Mouse (Mus musculus) forebrain, embryonic 16.5 days (tissue): ENCODE results near the gene Asb4. TPM values are rescaled to one million over a fixed set of nuclear protein-coding genes. Genes with fewer than 3 reads are reported as not detected.

Source experiments
- ATAC-seq: fragments of 200-750 bp; cut with Nextera tagmentation; 2 replicates; pipeline ENCODE4 v1.8.0; 2017; ENCODE audit warnings: mild to moderate bottlenecking, moderate library complexity
- H3K27ac ChIP-seq: fragments of 300-500 bp; sonication (generic); 2 replicates; pipeline ENCODE4 v1.5.1; 2014; ENCODE audit warnings: low read length, control low read depth
- H3K27me3 ChIP-seq: fragments of 300-500 bp; sonication (generic); replicated peaks from 2 replicates; pipeline ENCODE4 v1.6.1; 2014; ENCODE audit warnings: low read length; ENCODE audit not compliant: control insufficient read depth, insufficient read depth
- H3K36me3 ChIP-seq: fragments of 300-500 bp; sonication (generic); 2 replicates; pipeline ENCODE4 v1.6.1; 2014; ENCODE audit not compliant: control insufficient read depth, insufficient read depth
- H3K4me1 ChIP-seq: fragments of 300-500 bp; sonication (generic); replicated peaks from 2 replicates; pipeline ENCODE4 v1.6.1; 2014; ENCODE audit warnings: low read length; ENCODE audit not compliant: control insufficient read depth, insufficient read depth
- H3K4me2 ChIP-seq: fragments of 300-500 bp; sonication (generic); 2 replicates; pipeline ENCODE4 v1.6.1; 2014; ENCODE audit warnings: mild to moderate bottlenecking, low read length, control low read depth
- H3K4me3 ChIP-seq: fragments of 300-500 bp; sonication (generic); replicated peaks from 2 replicates; pipeline ENCODE4 v1.5.1; 2014; ENCODE audit warnings: mild to moderate bottlenecking, low read length, control low read depth
- H3K9ac ChIP-seq: fragments of 300-500 bp; sonication (generic); replicated peaks from 2 replicates; pipeline ENCODE4 v1.6.1; 2014; ENCODE audit warnings: low read depth, low read length, control low read depth
- H3K9me3 ChIP-seq: fragments of 300-500 bp; sonication (generic); 2 replicates; pipeline ENCODE4 v1.6.1; 2016; ENCODE audit warnings: low read length; ENCODE audit not compliant: control insufficient read depth
- WGBS: fragments of 180-500 bp; shearing (Covaris S2); extraction: QIAGEN DNeasy Blood & Tissue Kit; methylation state at CpG from one replicate; pipeline ENCODE4 v1.1.7; 2014; 5-methylcytosine and 5-hydroxymethylcytosine counted together
- polyA plus RNA-seq: library from polyadenylated mRNA; unstranded; fragments of >200 nt; fragmentation: Nextera tagmentation; extraction: Ambion mirVana; gene quantifications from 2 replicates; pipeline ENCODE4 v1.2.1, GENCODE M21; 2015

Gene Asb4
- polyA plus RNA-seq, 1 experiment from 2014 or later = 16.4 TPM

GRCm38 (mm10) chr6:5365845-5366244, 17.3 kb upstream of the Asb4 start:
- H3K9me3 ChIP-seq = no peaks in the 10 kb centered on the region
- H3K9ac ChIP-seq = no peak overlapping the region
- H3K27ac ChIP-seq = no peak overlapping the region
- ATAC-seq = no peak
- H3K4me3 ChIP-seq = no peak overlapping the region
- H3K4me2 ChIP-seq = no peak overlapping the region
- H3K27me3 ChIP-seq = no peaks in the 10 kb centered on the region
- no peaks in the 10 kb centered on the region for H3K4me1 ChIP-seq
- H3K36me3 ChIP-seq = no peaks in the 10 kb centered on the region
- WGBS = 93% methylated on average over 5 of the region's 5 CpGs

- Histone ChIP-seq H3K4me2 (no peak overlapping the region), H3K4me1 (peaks cover 24% of the 10 kb centered on the region), H3K4me3 (no peak overlapping the region), H3K27me3 (no peaks in the 10 kb centered on the region), H3K36me3 (no peaks in the 10 kb centered on the region), H3K27ac (no peak overlapping the region), H3K9ac (no peak overlapping the region), H3K9me3 (no peaks in the 10 kb centered on the region)
- no peak for ATAC-seq
- WGBS = 72% methylated on average over 4 of the region's 4 CpGs
Measured at GRCm38 (mm10) chr6:5376884-5377283, 6.3 kb upstream of the Asb4 start.

GRCm38 (mm10) chr6:5379048-5379447, 4.1 kb upstream of the Asb4 start:
- Histone ChIP-seq H3K4me1 (peaks cover 44% of the 10 kb centered on the region), H3K4me2 (no peak overlapping the region; the same call in 1 of the 2 replicates), H3K9ac (no peak overlapping the region), H3K36me3 (no peaks in the 10 kb centered on the region), H3K4me3 (no peak overlapping the region), H3K9me3 (no peaks in the 10 kb centered on the region), H3K27ac (no peak overlapping the region), H3K27me3 (no peaks in the 10 kb centered on the region)
- WGBS = 62% methylated on average over 3 of the region's 3 CpGs
- ATAC-seq = no peak

DNA sequence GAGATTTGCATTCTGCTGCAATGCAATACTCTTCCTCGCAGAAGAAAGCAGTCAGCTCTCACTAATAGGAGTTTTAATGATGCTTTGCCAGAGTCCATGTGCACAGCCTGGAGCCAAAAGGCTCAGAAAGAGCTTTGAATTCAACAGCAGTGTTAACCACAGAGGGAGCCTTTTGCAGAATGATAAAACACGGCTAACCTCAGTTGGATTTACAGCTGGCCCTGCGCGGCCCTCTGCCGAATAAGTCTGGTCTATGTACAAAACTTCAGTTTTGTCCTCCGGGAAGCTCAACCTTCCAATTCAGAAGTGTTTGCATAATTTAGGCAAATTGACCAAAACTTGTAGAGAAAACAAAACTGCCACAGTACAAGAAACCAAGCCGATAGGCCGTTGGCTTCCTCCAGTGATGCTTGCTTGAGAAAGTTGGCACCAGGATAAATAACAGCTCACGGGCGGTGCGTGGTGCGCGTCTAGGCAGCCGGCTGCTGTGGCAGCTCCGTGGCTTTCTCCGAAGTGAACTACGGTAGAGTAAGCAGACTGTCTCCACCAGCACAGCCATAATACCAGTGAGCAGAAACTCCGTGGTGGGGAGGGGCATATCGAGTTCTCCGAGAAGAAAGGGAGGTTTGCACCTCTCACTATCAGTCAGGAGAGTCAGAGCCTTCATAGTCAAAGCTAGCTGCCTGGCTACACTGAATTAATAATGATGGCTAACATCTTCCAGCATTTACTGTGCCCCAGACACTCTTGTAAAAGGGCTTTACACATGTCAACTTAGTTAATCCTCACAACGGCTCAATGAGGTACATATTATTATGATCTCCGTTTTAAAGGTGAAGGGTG, 3.2 kb upstream of the Asb4 start:
- H3K27ac ChIP-seq = peak overlapping the region; percentile 53
- peak overlapping the region; percentile 22 for H3K4me3 ChIP-seq
- H3K4me2 ChIP-seq = peak overlapping the region; percentile 42
- no peaks in the 10 kb centered on the region for H3K36me3 ChIP-seq
- peak; percentile 73 for ATAC-seq
- peaks cover 44% of the 10 kb centered on the region for H3K4me1 ChIP-seq
- WGBS = 3% methylated on average over 22 of the region's 22 CpGs
- H3K9ac ChIP-seq = peak overlapping the region; percentile 33; the same call in 1 of the 2 replicates
- no peaks in the 10 kb centered on the region for H3K9me3 ChIP-seq
- H3K27me3 ChIP-seq = no peaks in the 10 kb centered on the region

- ATAC-seq = peak; percentile 24
- Histone ChIP-seq H3K27ac (peak overlapping the region; percentile 53), H3K27me3 (no peaks in the 10 kb centered on the region), H3K4me3 (no peak overlapping the region), H3K36me3 (no peaks in the 10 kb centered on the region), H3K4me1 (peaks cover 44% of the 10 kb centered on the region), H3K9ac (peak overlapping the region; percentile 33; the same call in 1 of the 2 replicates), H3K4me2 (peak overlapping the region; percentile 42), H3K9me3 (no peaks in the 10 kb centered on the region)
- WGBS = 4% methylated on average over 9 of the region's 9 CpGs
Measured at GRCm38 (mm10) chr6:5380624-5381252, 2.4 kb upstream of the Asb4 start.

- Histone ChIP-seq H3K4me3 (no peak overlapping the region), H3K4me1 (peaks cover 44% of the 10 kb centered on the region), H3K9me3 (no peaks in the 10 kb centered on the region), H3K36me3 (no peaks in the 10 kb centered on the region), H3K9ac (no peak overlapping the region), H3K4me2 (no peak overlapping the region), H3K27ac (no peak overlapping the region), H3K27me3 (no peaks in the 10 kb centered on the region)
- 23% methylated on average over 13 of the region's 13 CpGs for WGBS
- ATAC-seq = no peak
Measured at GRCm38 (mm10) chr6:5381918-5382582, 1.1 kb upstream of the Asb4 start.

GRCm38 (mm10) chr6:5382583-5383215, 487 bp upstream of the Asb4 start:
- peak overlapping the region; percentile 83 for H3K27ac ChIP-seq
- peak; percentile 74 for ATAC-seq
- H3K27me3 ChIP-seq = no peaks in the 10 kb centered on the region
- H3K4me3 ChIP-seq = peak overlapping the region; percentile 44
- H3K9ac ChIP-seq = peak overlapping the region; percentile 52
- WGBS = under 1% methylated on average over 16 of the region's 16 CpGs
- H3K36me3 ChIP-seq = no peaks in the 10 kb centered on the region
- H3K4me1 ChIP-seq = peaks cover 44% of the 10 kb centered on the region
- H3K4me2 ChIP-seq = peak overlapping the region; percentile 57
- no peaks in the 10 kb centered on the region for H3K9me3 ChIP-seq

DNA sequence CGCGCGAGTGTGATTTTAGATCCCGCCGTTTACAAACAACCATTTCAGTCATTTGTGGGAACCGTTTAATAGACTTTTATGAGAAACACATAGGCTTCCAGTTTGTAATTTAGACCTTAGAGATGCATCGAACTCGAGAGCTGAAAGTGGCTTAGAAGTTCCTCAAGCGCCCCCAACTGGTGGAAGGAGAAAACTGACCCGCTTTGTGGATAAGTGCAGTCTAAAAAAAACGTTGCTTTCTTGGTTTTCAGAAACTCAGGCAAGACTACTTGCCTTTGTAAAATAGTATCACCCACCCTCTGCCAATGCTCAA, 948 bp downstream of the Asb4 start:
- peak overlapping the region; percentile 44 for H3K4me3 ChIP-seq
- no peaks in the 10 kb centered on the region for H3K9me3 ChIP-seq
- peaks cover 44% of the 10 kb centered on the region for H3K4me1 ChIP-seq
- no peaks in the 10 kb centered on the region for H3K36me3 ChIP-seq
- peak overlapping the region; percentile 34; the same call in 1 of the 2 replicates for H3K27ac ChIP-seq
- ATAC-seq = no peak
- H3K27me3 ChIP-seq = no peaks in the 10 kb centered on the region
- peak overlapping the region; percentile 23; the same call in 1 of the 2 replicates for H3K9ac ChIP-seq
- under 1% methylated on average over 11 of the region's 11 CpGs for WGBS
- peak overlapping the region; percentile 57 for H3K4me2 ChIP-seq

DNA sequence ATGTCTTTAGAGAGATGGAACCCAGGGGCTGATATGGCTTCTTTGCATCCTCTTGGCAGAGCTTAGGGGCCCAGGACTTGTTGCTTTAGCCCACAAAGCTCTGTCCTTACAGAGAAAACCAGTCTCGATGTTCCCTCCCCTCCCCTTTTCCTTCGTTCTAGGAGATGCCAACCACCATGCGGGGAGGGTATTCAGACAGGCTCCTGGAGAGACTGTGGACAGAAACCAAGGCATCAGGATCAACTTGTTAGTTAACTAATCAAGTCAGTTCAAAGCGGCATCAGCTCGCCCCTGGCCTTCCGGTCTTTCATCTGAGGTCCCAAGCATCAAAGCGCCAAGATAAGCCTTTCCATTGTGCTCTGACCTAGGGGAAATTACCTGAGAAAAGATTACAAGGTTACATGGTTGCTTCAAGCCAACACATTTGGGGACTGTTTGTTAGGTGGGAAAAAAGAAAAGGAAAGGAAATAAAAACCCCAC, 2.0 kb downstream of the Asb4 start:
- 31% methylated on average over 7 of the region's 7 CpGs for WGBS
- Histone ChIP-seq H3K9ac (no peak overlapping the region), H3K27ac (no peak overlapping the region), H3K4me1 (peaks cover 37% of the 10 kb centered on the region), H3K9me3 (no peaks in the 10 kb centered on the region), H3K27me3 (no peaks in the 10 kb centered on the region), H3K4me2 (no peak overlapping the region), H3K36me3 (no peaks in the 10 kb centered on the region), H3K4me3 (no peak overlapping the region)
- ATAC-seq = no peak
